ENCODE assay signal across 8 mouse cellular contexts in genomic region chr6:134921014-134921694, GRCm38 (mm10). TPM values are rescaled to one million over a fixed set of nuclear protein-coding genes. Genes with fewer than 3 reads are reported as not detected.
DNase-seq lines count a peak whose midpoint lies in the region; ATAC-seq and TF ChIP-seq lines count a peak whose summit lies in the region.

No protein-coding gene starts in this region.

- H3K9ac ChIP-seq in hindbrain, postnatal 0 days (replicated peaks; ENCODE audit: low read length) = peak overlapping the region; percentile 83

- no peaks in the 10 kb centered on the region for H3K36me3 ChIP-seq in hindbrain, postnatal 0 days (ENCODE audit: insufficient read depth, low read length)
- H3K36me3 ChIP-seq in limb, embryonic 10.5 days = peaks cover 26% of the 10 kb centered on the region
- peaks cover 13% of the 10 kb centered on the region for H3K36me3 ChIP-seq in spleen, adult 2 months (ENCODE audit: control insufficient read depth, insufficient read depth, low read length)

- no peaks in the 10 kb centered on the region for H3K9me3 ChIP-seq in hindbrain, postnatal 0 days (ENCODE audit: low read length)
- no peaks in the 10 kb centered on the region for H3K9me3 ChIP-seq in limb, embryonic 10.5 days (replicated peaks)

- H3K27ac ChIP-seq in hindbrain, postnatal 0 days = peak overlapping the region; percentile 95
- H3K27ac ChIP-seq in limb, embryonic 10.5 days = peak overlapping the region; percentile 98
- H3K27ac ChIP-seq in spleen, adult 2 months (ENCODE audit: insufficient read depth, low read length) = peak overlapping the region; percentile 100

- DNase-seq in layer of hippocampus, adult 18-20 months (ENCODE audit: low spot score in 2 of 2) = peak; percentile 22 to 60
- DNase-seq in layer of hippocampus, adult 9-10 months (ENCODE audit: low spot score) = no peak
- peak; percentile 85 to 89 for DNase-seq in cerebellum, postnatal 10 days
- peak; percentile 46 to 64 for DNase-seq in frontal cortex, postnatal 36 days (ENCODE audit: low spot score in 2 of 2)
- DNase-seq in hindbrain, postnatal 0 days (ENCODE audit: low spot score) = peak; percentile 60
- DNase-seq in limb, embryonic 10.5 days (ENCODE audit: low spot score) = peak; percentile 71
- peak; percentile 38 to 68 for DNase-seq in spleen, adult 2 months (ENCODE audit: low read depth in 1 of 2, low spot score in 2 of 2)

- H3K27me3 ChIP-seq in hindbrain, postnatal 0 days (ENCODE audit: insufficient read depth, low read length) = no peaks in the 10 kb centered on the region
- peaks cover 19% of the 10 kb centered on the region for H3K27me3 ChIP-seq in limb, embryonic 10.5 days (ENCODE audit: low read depth, poor library complexity, severe bottlenecking)
- no peaks in the 10 kb centered on the region for H3K27me3 ChIP-seq in spleen, adult 2 months (ENCODE audit: control insufficient read depth, insufficient read depth, low read length)

- ATAC-seq in hindbrain, postnatal 0 days = no peak
- ATAC-seq in megakaryocyte-erythroid progenitor cell, adult 5-6 weeks (replicated peaks; ENCODE audit: low FRiP score, low TSS enrichment, poor library complexity, severe bottlenecking) = peak; percentile 21

- under 1% methylated on average over 32 of the region's 32 CpGs for WGBS in hindbrain, postnatal 0 days
- WGBS in limb, embryonic 10.5 days = under 1% methylated on average over 32 of the region's 32 CpGs
- WGBS in spleen, adult 2 months = under 1% methylated on average over 32 of the region's 32 CpGs

- peak overlapping the region; percentile 91 for H3K4me3 ChIP-seq in hindbrain, postnatal 0 days (ENCODE audit: low read length)
- peak overlapping the region; percentile 87 for H3K4me3 ChIP-seq in limb, embryonic 10.5 days
- H3K4me3 ChIP-seq in spleen, adult 2 months (ENCODE audit: extremely low read depth, insufficient read depth, insufficient read length) = peak overlapping the region; percentile 97

- H3K4me1 ChIP-seq in hindbrain, postnatal 0 days (ENCODE audit: insufficient read depth, low read length) = 0 out of 2 replicates have a peak, but pooled peaks cover 5% of the 10 kb centered on the region
- H3K4me1 ChIP-seq in limb, embryonic 10.5 days = peaks cover 40% of the 10 kb centered on the region
- H3K4me1 ChIP-seq in spleen, adult 2 months (ENCODE audit: control insufficient read depth, insufficient read depth, insufficient read length) = peaks cover 5% of the 10 kb centered on the region

- TF ChIP-seq CTCF in hindbrain, postnatal 0 days (IDR thresholded peaks at IDR 0.05; ENCODE audit: low read depth) = no peak
- TF ChIP-seq CTCF in spleen, adult 2 months (IDR thresholded peaks at IDR 0.05; ENCODE audit: extremely low read depth, insufficient read depth, insufficient read length, insufficient replicate concordance) = no peak

- TF ChIP-seq POLR2A in spleen, adult 2 months (IDR thresholded peaks at IDR 0.05; ENCODE audit: low read depth, low read length) = peak; percentile 75

- H3K4me2 ChIP-seq in hindbrain, postnatal 0 days (ENCODE audit: low read depth, low read length) = peak overlapping the region; percentile 83

RNA-seq across cellular contexts. Expression of gene Cdkn1b, which starts 1.0 kb away (rescaled TPM):
- 10 to 100 TPM; 46.0 to 48.2 TPM for total RNA-seq in layer of hippocampus, adult 18-20 months (2021)
- 33.2 and 44.7 TPM in 2 replicates for total RNA-seq in hindbrain, postnatal 0 days (2014; rRNA removed)
- 26.3 and 30.2 TPM in 2 replicates for polyA plus RNA-seq in hindbrain, postnatal 0 days (2015; fragmentation: Nextera tagmentation; extraction: Ambion mirVana)
- polyA plus RNA-seq in limb, embryonic 10.5 days (2016; fragmentation: Nextera tagmentation; extraction: Ambion mirVana) = 8.4 and 10.3 TPM in 2 replicates
- total RNA-seq in megakaryocyte-erythroid progenitor cell, adult 5-6 weeks (2014; fragmentation: Nextera tagmentation) = 17.2 and 22.1 TPM in 2 replicates
- 34.9 and 49.3 TPM in 2 replicates for total RNA-seq in megakaryocyte-erythroid progenitor cell, adult 5-6 weeks (2017)
- 30.3 and 35.3 TPM in 2 replicates for polyA plus RNA-seq in spleen, adult 2 months (2012; rRNA removed)

RNA-seq across cellular contexts. Expression of gene Gpr19, which starts 22.8 kb away (rescaled TPM):
- total RNA-seq in layer of hippocampus, adult 18-20 months (2021) = 10 to 100 TPM; 26.2 to 28.1 TPM
- total RNA-seq in hindbrain, postnatal 0 days (2014; rRNA removed) = 33.2 and 43.7 TPM in 2 replicates
- polyA plus RNA-seq in hindbrain, postnatal 0 days (2015; fragmentation: Nextera tagmentation; extraction: Ambion mirVana) = 33.7 and 33.9 TPM in 2 replicates
- 7.8 and 9.7 TPM in 2 replicates for polyA plus RNA-seq in limb, embryonic 10.5 days (2016; fragmentation: Nextera tagmentation; extraction: Ambion mirVana)
- total RNA-seq in megakaryocyte-erythroid progenitor cell, adult 5-6 weeks (2014; fragmentation: Nextera tagmentation) = 6.5 and 6.9 TPM in 2 replicates
- 4.5 and 7.0 TPM in 2 replicates for total RNA-seq in megakaryocyte-erythroid progenitor cell, adult 5-6 weeks (2017)
- 6.4 and 7.0 TPM in 2 replicates for polyA plus RNA-seq in spleen, adult 2 months (2012; rRNA removed)
